Mouse (Mus musculus): ENCODE data around the gene Anapc11. TPM values are rescaled to one million over a fixed set of nuclear protein-coding genes. Genes with fewer than 3 reads are reported as not detected.

Gene Anapc11
- polyA plus RNA-seq, 1 experiment from 2014 or later: 236 TPM

DNA sequence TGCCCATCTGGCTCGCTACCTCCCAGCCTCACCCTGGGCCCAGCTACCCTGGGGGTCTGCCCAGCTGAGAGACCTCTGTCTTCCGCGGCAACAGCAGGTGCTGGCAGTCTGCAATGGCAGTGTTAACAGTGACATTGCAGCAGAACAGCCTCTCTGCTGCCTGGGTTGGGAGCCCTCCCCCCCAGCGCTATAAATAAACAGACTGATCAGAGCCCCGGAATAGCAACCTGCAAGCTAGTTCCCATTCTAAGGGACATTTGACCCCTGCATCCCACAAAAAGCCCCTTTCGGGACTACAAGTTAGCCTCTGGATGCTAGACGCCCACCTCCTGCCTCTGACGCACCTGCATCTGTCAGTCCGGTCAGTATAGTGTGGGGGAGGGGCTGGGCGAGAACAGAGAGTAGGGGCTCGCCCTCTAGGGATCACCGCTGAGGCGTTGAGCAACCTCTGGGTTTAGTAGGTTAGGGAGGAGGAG lies 49.8 kb downstream of the Anapc11 start, which contains the start of gene Myadml2:
TSS of gene Myadml2 (minus strand) at position 158 of the 476 bp plus-strand sequence.
- 2% methylated on average over 13 of the region's 13 CpGs for WGBS
- H3K27me3 ChIP-seq (ENCODE audit: control insufficient read depth, insufficient read depth, low read length): no peaks in the 10 kb centered on the region
- no peak for ATAC-seq (ENCODE audit: low read depth)
- no peak within 1 kb of the TSS for H3K27ac ChIP-seq (ENCODE audit: low read depth, low read length)
- H3K4me2 ChIP-seq (ENCODE audit: low read depth, low read length): peak within 1 kb of the TSS; percentile 50
- peaks cover 12% of the 10 kb centered on the region; the same call in 1 of the 2 replicates for H3K4me1 ChIP-seq (ENCODE audit: control insufficient read depth, insufficient read depth, low read length)
- peak within 1 kb of the TSS; percentile 42; the same call in 1 of the 2 replicates for H3K9ac ChIP-seq (replicated peaks; ENCODE audit: low read depth, low read length)
- H3K36me3 ChIP-seq (ENCODE audit: control insufficient read depth, insufficient read depth, low read length): no peaks in the 10 kb centered on the region
- H3K4me3 ChIP-seq (ENCODE audit: low read depth, low read length): peak within 1 kb of the TSS; percentile 16; the same call in 1 of the 2 replicates
- H3K9me3 ChIP-seq (ENCODE audit: control insufficient read depth, low read length): no peaks in the 10 kb centered on the region

DNA sequence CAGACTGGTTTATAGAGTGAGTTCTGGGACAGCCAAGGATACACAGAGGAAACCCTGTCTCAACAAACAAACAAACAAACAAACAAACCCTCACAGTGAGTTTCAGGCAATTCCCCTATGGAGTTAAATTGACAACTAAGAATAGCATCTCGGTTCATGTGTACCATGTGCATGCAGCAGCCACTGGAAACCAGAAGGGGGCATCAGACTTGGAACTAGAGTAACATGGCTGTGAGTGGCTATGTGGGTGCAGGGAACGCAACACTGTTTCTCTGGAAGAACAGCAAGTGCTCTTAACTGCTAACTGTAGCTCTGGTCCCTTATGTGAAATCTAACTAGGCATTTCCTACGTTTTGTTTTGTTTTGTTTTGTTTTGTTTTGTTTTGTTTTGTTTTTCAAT lies 53.7 kb downstream of the Anapc11 start:
- no peaks in the 10 kb centered on the region for H3K9me3 ChIP-seq (ENCODE audit: control insufficient read depth, low read length)
- no peak overlapping the region for H3K9ac ChIP-seq (replicated peaks; ENCODE audit: low read depth, low read length)
- no peak overlapping the region for H3K27ac ChIP-seq (ENCODE audit: low read depth, low read length)
- 79% methylated on average over 3 of the region's 3 CpGs for WGBS
- no peak for ATAC-seq (ENCODE audit: low read depth)
- no peak overlapping the region for H3K4me2 ChIP-seq (ENCODE audit: low read depth, low read length)
- peaks cover 7% of the 10 kb centered on the region; the same call in 1 of the 2 replicates for H3K4me1 ChIP-seq (ENCODE audit: control insufficient read depth, insufficient read depth, low read length)
- H3K4me3 ChIP-seq (ENCODE audit: low read depth, low read length): no peak overlapping the region
- H3K27me3 ChIP-seq (ENCODE audit: control insufficient read depth, insufficient read depth, low read length): no peaks in the 10 kb centered on the region
- no peaks in the 10 kb centered on the region for H3K36me3 ChIP-seq (ENCODE audit: control insufficient read depth, insufficient read depth, low read length)

DNA sequence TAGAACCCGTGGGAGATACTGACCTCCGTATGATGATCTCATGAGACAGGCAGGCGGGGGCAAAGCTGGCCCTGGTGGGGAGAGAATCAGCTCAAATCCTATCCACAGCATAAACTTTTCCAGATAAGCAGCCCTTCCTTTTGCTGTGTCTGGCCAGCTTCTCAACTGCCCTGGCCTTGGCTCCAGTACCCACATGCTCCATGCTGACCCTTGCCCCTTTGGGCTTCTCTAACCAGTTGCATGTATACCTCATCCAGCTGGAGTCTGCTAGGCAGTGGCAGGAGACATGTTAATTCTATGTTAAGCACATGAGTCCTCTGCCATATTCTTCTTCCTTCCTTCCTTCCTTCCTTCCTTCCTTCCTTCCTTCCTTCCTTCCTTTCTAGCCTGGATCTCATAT lies 56.5 kb downstream of the Anapc11 start:
- 84% methylated on average over 3 of the region's 3 CpGs for WGBS
- H3K9me3 ChIP-seq (ENCODE audit: control insufficient read depth, low read length): no peaks in the 10 kb centered on the region
- no peak for ATAC-seq (ENCODE audit: low read depth)
- H3K27me3 ChIP-seq (ENCODE audit: control insufficient read depth, insufficient read depth, low read length): peaks cover 14% of the 10 kb centered on the region
- no peak overlapping the region for H3K4me3 ChIP-seq (ENCODE audit: low read depth, low read length)
- no peak overlapping the region for H3K27ac ChIP-seq (ENCODE audit: low read depth, low read length)
- no peak overlapping the region for H3K9ac ChIP-seq (replicated peaks; ENCODE audit: low read depth, low read length)
- no peak overlapping the region for H3K4me2 ChIP-seq (ENCODE audit: low read depth, low read length)
- H3K4me1 ChIP-seq (ENCODE audit: control insufficient read depth, insufficient read depth, low read length): peaks cover 3% of the 10 kb centered on the region
- no peaks in the 10 kb centered on the region for H3K36me3 ChIP-seq (ENCODE audit: control insufficient read depth, insufficient read depth, low read length)

GRCm38 (mm10) chr11:120657301-120657700 lies 59.1 kb downstream of the Anapc11 start:
- ATAC-seq (ENCODE audit: low read depth): no peak
- Histone ChIP-seq H3K4me1 (ENCODE audit: control insufficient read depth, insufficient read depth, low read length) (peaks cover 15% of the 10 kb centered on the region), H3K4me2 (ENCODE audit: low read depth, low read length) (no peak overlapping the region), H3K4me3 (ENCODE audit: low read depth, low read length) (no peak overlapping the region), H3K9ac (replicated peaks; ENCODE audit: low read depth, low read length) (no peak overlapping the region), H3K27me3 (ENCODE audit: control insufficient read depth, insufficient read depth, low read length) (peaks cover 34% of the 10 kb centered on the region), H3K9me3 (ENCODE audit: control insufficient read depth, low read length) (no peaks in the 10 kb centered on the region), H3K36me3 (ENCODE audit: control insufficient read depth, insufficient read depth, low read length) (no peaks in the 10 kb centered on the region), H3K27ac (ENCODE audit: low read depth, low read length) (no peak overlapping the region)
- WGBS: 92% methylated on average over 4 of the region's 4 CpGs

Small RNAs within 50 kb of the gene (microRNA-seq; reads per million reads assigned to microRNA genes)
- 0.85 reads per million for gene Mir6936

Other genes starting within 250 kb of the Anapc11 start
- 4,176 and 4,177 TPM in 2 replicates for gene Actg1, start 249.9 kb upstream of the Anapc11 start, polyA plus RNA-seq (2014; fragmentation: Nextera tagmentation; extraction: Ambion mirVana)
- gene Fscn2, start 236.9 kb upstream of the Anapc11 start, polyA plus RNA-seq (2014; fragmentation: Nextera tagmentation; extraction: Ambion mirVana): 0.63 and 1.7 TPM in 2 replicates
- 74.8 and 86.8 TPM in 2 replicates for gene Faap100, start 219.7 kb upstream of the Anapc11 start, polyA plus RNA-seq (2014; fragmentation: Nextera tagmentation; extraction: Ambion mirVana)
- 31.1 and 39.8 TPM in 2 replicates for gene Nploc4, start 160.7 kb upstream of the Anapc11 start, polyA plus RNA-seq (2014; fragmentation: Nextera tagmentation; extraction: Ambion mirVana)
- not detected in 2 replicates for gene Tspan10, start 155.8 kb upstream of the Anapc11 start, polyA plus RNA-seq (2014; fragmentation: Nextera tagmentation; extraction: Ambion mirVana)
- 0.31 and 0.59 TPM in 2 replicates for gene Pde6g, start 144.9 kb upstream of the Anapc11 start, polyA plus RNA-seq (2014; fragmentation: Nextera tagmentation; extraction: Ambion mirVana)
- gene Oxld1, start 140.4 kb upstream of the Anapc11 start, polyA plus RNA-seq (2014; fragmentation: Nextera tagmentation; extraction: Ambion mirVana): 12.0 and 12.9 TPM in 2 replicates
- 21.6 and 28.4 TPM in 2 replicates for gene Ccdc137, start 140.3 kb upstream of the Anapc11 start, polyA plus RNA-seq (2014; fragmentation: Nextera tagmentation; extraction: Ambion mirVana)
- 65.5 and 68.1 TPM in 2 replicates for gene Arl16, start 130.8 kb upstream of the Anapc11 start, polyA plus RNA-seq (2014; fragmentation: Nextera tagmentation; extraction: Ambion mirVana)
- 131 and 135 TPM in 2 replicates for gene Mrpl12, start 113.8 kb upstream of the Anapc11 start, polyA plus RNA-seq (2014; fragmentation: Nextera tagmentation; extraction: Ambion mirVana)
- 24.7 and 30.0 TPM in 2 replicates for gene Slc25a10, start 106.6 kb upstream of the Anapc11 start, polyA plus RNA-seq (2014; fragmentation: Nextera tagmentation; extraction: Ambion mirVana)
- gene Gcgr, start 67.7 kb upstream of the Anapc11 start, polyA plus RNA-seq (2014; fragmentation: Nextera tagmentation; extraction: Ambion mirVana): 0.19 and 0.22 TPM in 2 replicates
- gene Mcrip1, start 48.7 kb upstream of the Anapc11 start, polyA plus RNA-seq (2014; fragmentation: Nextera tagmentation; extraction: Ambion mirVana): 248 and 267 TPM in 2 replicates
- not detected in 2 replicates for gene Ppp1r27, start 47.3 kb upstream of the Anapc11 start, polyA plus RNA-seq (2014; fragmentation: Nextera tagmentation; extraction: Ambion mirVana)
- 248 and 330 TPM in 2 replicates for gene P4hb, start 25.2 kb upstream of the Anapc11 start, polyA plus RNA-seq (2014; fragmentation: Nextera tagmentation; extraction: Ambion mirVana)
- gene Arhgdia, start 16.8 kb upstream of the Anapc11 start, polyA plus RNA-seq (2014; fragmentation: Nextera tagmentation; extraction: Ambion mirVana): 419 and 479 TPM in 2 replicates
- gene Alyref, start 56 bp upstream of the Anapc11 start, polyA plus RNA-seq (2014; fragmentation: Nextera tagmentation; extraction: Ambion mirVana): 191 and 222 TPM in 2 replicates
- gene Npb, start 10.1 kb downstream of the Anapc11 start, polyA plus RNA-seq (2014; fragmentation: Nextera tagmentation; extraction: Ambion mirVana): 1.3 TPM in 1 of 2 replicates, not detected in the other
- gene Pcyt2, start 19.5 kb downstream of the Anapc11 start, polyA plus RNA-seq (2014; fragmentation: Nextera tagmentation; extraction: Ambion mirVana): 170 and 187 TPM in 2 replicates
- gene Sirt7, start 26.8 kb downstream of the Anapc11 start, polyA plus RNA-seq (2014; fragmentation: Nextera tagmentation; extraction: Ambion mirVana): 42.8 and 48.2 TPM in 2 replicates
- gene Mafg, start 35.2 kb downstream of the Anapc11 start, polyA plus RNA-seq (2014; fragmentation: Nextera tagmentation; extraction: Ambion mirVana): 30.5 and 36.8 TPM in 2 replicates
- 15.3 and 24.9 TPM in 2 replicates for gene Pycr1, start 45.3 kb downstream of the Anapc11 start, polyA plus RNA-seq (2014; fragmentation: Nextera tagmentation; extraction: Ambion mirVana)
- 2.3 and 2.5 TPM in 2 replicates for gene Myadml2, start 49.7 kb downstream of the Anapc11 start, polyA plus RNA-seq (2014; fragmentation: Nextera tagmentation; extraction: Ambion mirVana)
- gene Notum, start 62.8 kb downstream of the Anapc11 start, polyA plus RNA-seq (2014; fragmentation: Nextera tagmentation; extraction: Ambion mirVana): 1.3 and 6.2 TPM in 2 replicates
- 137 and 141 TPM in 2 replicates for gene Aspscr1, start 74.6 kb downstream of the Anapc11 start, polyA plus RNA-seq (2014; fragmentation: Nextera tagmentation; extraction: Ambion mirVana)
- 87.6 and 95.8 TPM in 2 replicates for gene Cenpx, start 115.3 kb downstream of the Anapc11 start, polyA plus RNA-seq (2014; fragmentation: Nextera tagmentation; extraction: Ambion mirVana)
- gene Lrrc45, start 115.5 kb downstream of the Anapc11 start, polyA plus RNA-seq (2014; fragmentation: Nextera tagmentation; extraction: Ambion mirVana): 53.9 and 59.4 TPM in 2 replicates
- gene Rac3, start 123.0 kb downstream of the Anapc11 start, polyA plus RNA-seq (2014; fragmentation: Nextera tagmentation; extraction: Ambion mirVana): 70.7 and 135 TPM in 2 replicates
- gene Dcxr, start 128.9 kb downstream of the Anapc11 start, polyA plus RNA-seq (2014; fragmentation: Nextera tagmentation; extraction: Ambion mirVana): 10.2 and 10.5 TPM in 2 replicates
- 0.39 and 0.81 TPM in 2 replicates for gene Cbr2, start 133.7 kb downstream of the Anapc11 start, polyA plus RNA-seq (2014; fragmentation: Nextera tagmentation; extraction: Ambion mirVana)
- 0.52 and 2.1 TPM in 2 replicates for gene Hmga1b, start 164.4 kb downstream of the Anapc11 start, polyA plus RNA-seq (2014; fragmentation: Nextera tagmentation; extraction: Ambion mirVana)
- gene Rfng, start 185.8 kb downstream of the Anapc11 start, polyA plus RNA-seq (2014; fragmentation: Nextera tagmentation; extraction: Ambion mirVana): 89.6 and 91.1 TPM in 2 replicates
- gene Gps1, start 185.9 kb downstream of the Anapc11 start, polyA plus RNA-seq (2014; fragmentation: Nextera tagmentation; extraction: Ambion mirVana): 302 and 312 TPM in 2 replicates
- gene Dus1l, start 198.0 kb downstream of the Anapc11 start, polyA plus RNA-seq (2014; fragmentation: Nextera tagmentation; extraction: Ambion mirVana): 44.8 and 47.8 TPM in 2 replicates
- gene Fasn, start 226.1 kb downstream of the Anapc11 start, polyA plus RNA-seq (2014; fragmentation: Nextera tagmentation; extraction: Ambion mirVana): 107 and 117 TPM in 2 replicates